Mouse (Mus musculus) intestine, embryonic 16.5 days (tissue): ENCODE data around the gene Glis2. TPM values are rescaled to one million over a fixed set of nuclear protein-coding genes. Genes with fewer than 3 reads are reported as not detected.

Experiments
- ATAC-seq: fragments of 200-750 bp; cut with Nextera tagmentation; 2 replicates; pipeline ENCODE4 v1.8.0; 2017; ENCODE audit warnings: moderate TSS enrichment, moderate library complexity
- H3K27ac ChIP-seq: fragments of 300-500 bp; sonication (generic); 2 replicates; pipeline ENCODE4 v1.5.1; 2014; ENCODE audit warnings: mild to moderate bottlenecking, low read length
- H3K27me3 ChIP-seq: fragments of 300-500 bp; sonication (generic); replicated peaks from 2 replicates; pipeline ENCODE4 v1.6.1; 2014; ENCODE audit warnings: low read length, control low read depth, mixed read lengths; ENCODE audit not compliant: control insufficient read depth, insufficient read depth
- H3K36me3 ChIP-seq: fragments of 300-500 bp; sonication (generic); 2 replicates; pipeline ENCODE4 v1.6.1; 2014; ENCODE audit warnings: low read length, control low read depth; ENCODE audit not compliant: control insufficient read depth, insufficient read depth
- H3K4me1 ChIP-seq: fragments of 300-500 bp; sonication (generic); 2 replicates; pipeline ENCODE4 v1.6.1; 2014; ENCODE audit warnings: low read length, control low read depth, mixed read lengths; ENCODE audit not compliant: control insufficient read depth, insufficient read depth
- H3K4me2 ChIP-seq: fragments of 300-500 bp; sonication (generic); 2 replicates; pipeline ENCODE4 v1.6.1; 2014; ENCODE audit warnings: low read depth, low read length, control low read depth
- H3K4me3 ChIP-seq: fragments of 300-500 bp; sonication (generic); 2 replicates; pipeline ENCODE4 v1.5.1; 2014; ENCODE audit warnings: mild to moderate bottlenecking, low read length
- H3K9ac ChIP-seq: fragments of 300-500 bp; sonication (generic); 2 replicates; pipeline ENCODE4 v1.6.1; 2014; ENCODE audit warnings: low read depth, low read length
- H3K9me3 ChIP-seq: fragments of 300-500 bp; sonication (generic); 2 replicates; pipeline ENCODE4 v1.6.1; 2016; ENCODE audit warnings: low read length, control low read depth; ENCODE audit not compliant: control insufficient read depth
- WGBS: fragments of 180-500 bp; shearing (Covaris S2); extraction: QIAGEN DNeasy Blood & Tissue Kit; methylation state at CpG from one replicate; pipeline ENCODE4 v1.1.7; 2014; 5-methylcytosine and 5-hydroxymethylcytosine counted together
- polyA plus RNA-seq: library from polyadenylated mRNA; unstranded; fragments of >200 nt; fragmentation: Nextera tagmentation; extraction: Ambion mirVana; gene quantifications from 2 replicates; pipeline ENCODE4 v1.2.1, GENCODE M21; 2015

Glis2 gene
- polyA plus RNA-seq, 1 experiment from 2014 or later, result 14.5 TPM

GRCm38 (mm10) chr16:4670317-4670716 is 75.8 kb downstream of the Glis2 start:
- H3K36me3 ChIP-seq, result peaks cover 13% of the 10 kb centered on the region; the same call in 1 of the 2 replicates
- no peaks in the 10 kb centered on the region; the same call in 1 of the 2 replicates for H3K4me1 ChIP-seq
- H3K27ac ChIP-seq, result no peak overlapping the region
- no peaks in the 10 kb centered on the region for H3K27me3 ChIP-seq
- H3K9ac ChIP-seq, result no peak overlapping the region
- no peak for ATAC-seq
- no peak overlapping the region for H3K4me3 ChIP-seq
- no peaks in the 10 kb centered on the region for H3K9me3 ChIP-seq
- H3K4me2 ChIP-seq, result no peak overlapping the region
- WGBS, result 71% methylated on average over 5 of the region's 5 CpGs

GRCm38 (mm10) chr16:4674091-4674490 is 79.6 kb downstream of the Glis2 start:
- H3K27ac ChIP-seq, result no peak overlapping the region
- no peak overlapping the region for H3K4me3 ChIP-seq
- no peak for ATAC-seq
- H3K27me3 ChIP-seq, result no peaks in the 10 kb centered on the region
- H3K9me3 ChIP-seq, result no peaks in the 10 kb centered on the region
- peaks cover 7% of the 10 kb centered on the region; the same call in 1 of the 2 replicates for H3K36me3 ChIP-seq
- no peak overlapping the region for H3K9ac ChIP-seq
- WGBS, result 90% methylated on average over 4 of the region's 4 CpGs
- H3K4me1 ChIP-seq, result peaks cover 12% of the 10 kb centered on the region
- H3K4me2 ChIP-seq, result no peak overlapping the region

Other genes starting within 250 kb of the Glis2 start
- 1.2 and 1.3 TPM in 2 replicates for gene Adcy9, start 174.2 kb upstream of the Glis2 start, polyA plus RNA-seq
- gene Srl, start 52.9 kb upstream of the Glis2 start, polyA plus RNA-seq, result 8.0 and 8.5 TPM in 2 replicates
- gene Tfap4, start 34.9 kb upstream of the Glis2 start, polyA plus RNA-seq, result 23.0 and 26.5 TPM in 2 replicates
- 79.4 and 86.8 TPM in 2 replicates for gene Pam16, start 30.3 kb downstream of the Glis2 start, polyA plus RNA-seq
- gene Vasn, start 45.2 kb downstream of the Glis2 start, polyA plus RNA-seq, result 13.5 and 13.6 TPM in 2 replicates
- gene Dnaja3, start 45.3 kb downstream of the Glis2 start, polyA plus RNA-seq, result 90.5 and 92.5 TPM in 2 replicates
- gene Coro7, start 85.1 kb downstream of the Glis2 start, polyA plus RNA-seq, result 29.2 and 30.5 TPM in 2 replicates
- gene Nmral1, start 124.6 kb downstream of the Glis2 start, polyA plus RNA-seq, result 35.3 and 45.9 TPM in 2 replicates
- 87.5 and 88.7 TPM in 2 replicates for gene Hmox2, start 131.6 kb downstream of the Glis2 start, polyA plus RNA-seq
- gene Cdip1, start 195.6 kb downstream of the Glis2 start, polyA plus RNA-seq, result 97.2 and 100 TPM in 2 replicates
- 0.09 and 0.22 TPM in 2 replicates for gene 4930562C15Rik, start 240.7 kb downstream of the Glis2 start, polyA plus RNA-seq